Mouse (Mus musculus): ENCODE measurements around the gene Ptges3. TPM values are rescaled to one million over a fixed set of nuclear protein-coding genes. Genes with fewer than 3 reads are reported as not detected.
A peak's percentile ranks its signal among the peaks of the same experiment; 100 is the strongest.

The Ptges3 gene
- polyA plus RNA-seq, 1 experiment, result 72.0 TPM

DNA sequence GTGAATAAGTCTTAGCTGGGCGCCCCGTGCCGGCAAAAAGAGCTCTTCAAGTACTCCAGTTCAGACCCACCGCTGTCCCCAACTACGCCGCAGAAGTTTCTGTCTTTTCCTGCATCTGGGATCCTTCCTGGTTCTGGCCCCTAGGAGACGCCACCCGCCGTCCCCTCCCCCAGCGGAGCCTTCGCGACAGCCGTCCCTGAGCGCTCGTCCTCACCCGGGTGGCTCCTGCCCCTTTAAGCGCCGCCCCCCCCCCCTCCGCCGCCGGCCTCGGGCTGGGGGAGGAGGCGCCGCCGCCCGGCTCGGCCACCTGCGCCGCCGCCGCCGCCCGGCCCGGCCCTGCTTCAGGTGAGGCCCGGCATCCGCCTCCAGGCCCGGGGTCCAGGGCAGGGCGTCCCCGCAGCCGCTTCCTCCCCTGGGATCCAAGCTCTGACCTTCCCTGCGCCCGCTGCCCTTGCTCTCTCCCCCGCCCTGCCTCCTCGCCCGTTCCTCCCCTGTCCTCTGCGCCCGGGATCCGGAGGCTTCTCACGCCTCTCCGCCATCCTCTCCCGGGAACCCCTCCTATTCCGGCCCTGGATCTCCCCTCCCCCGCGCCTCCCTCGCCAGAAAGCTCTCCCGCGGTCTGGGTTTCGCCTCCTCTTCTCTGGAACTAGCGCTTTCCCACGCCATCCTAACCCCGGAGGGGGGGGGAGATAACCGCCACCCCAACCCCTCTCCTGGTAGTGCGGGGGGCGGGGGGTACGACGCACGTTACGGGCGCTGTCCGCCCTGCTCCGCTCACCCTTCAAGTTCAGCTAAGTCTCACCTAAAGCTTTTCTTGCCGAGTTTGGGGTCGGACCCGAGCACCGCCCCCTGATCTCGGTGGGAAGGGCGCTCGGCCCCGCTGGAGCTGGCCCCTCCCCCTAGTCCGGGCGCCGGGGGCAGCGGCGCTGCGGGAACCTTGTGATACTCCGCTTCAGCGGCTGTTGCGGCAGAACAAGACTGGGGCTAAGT lies 34.0 kb downstream of the Ptges3 start:
- DNase-seq (ENCODE audit: low spot score), result peak; percentile 73

DNA sequence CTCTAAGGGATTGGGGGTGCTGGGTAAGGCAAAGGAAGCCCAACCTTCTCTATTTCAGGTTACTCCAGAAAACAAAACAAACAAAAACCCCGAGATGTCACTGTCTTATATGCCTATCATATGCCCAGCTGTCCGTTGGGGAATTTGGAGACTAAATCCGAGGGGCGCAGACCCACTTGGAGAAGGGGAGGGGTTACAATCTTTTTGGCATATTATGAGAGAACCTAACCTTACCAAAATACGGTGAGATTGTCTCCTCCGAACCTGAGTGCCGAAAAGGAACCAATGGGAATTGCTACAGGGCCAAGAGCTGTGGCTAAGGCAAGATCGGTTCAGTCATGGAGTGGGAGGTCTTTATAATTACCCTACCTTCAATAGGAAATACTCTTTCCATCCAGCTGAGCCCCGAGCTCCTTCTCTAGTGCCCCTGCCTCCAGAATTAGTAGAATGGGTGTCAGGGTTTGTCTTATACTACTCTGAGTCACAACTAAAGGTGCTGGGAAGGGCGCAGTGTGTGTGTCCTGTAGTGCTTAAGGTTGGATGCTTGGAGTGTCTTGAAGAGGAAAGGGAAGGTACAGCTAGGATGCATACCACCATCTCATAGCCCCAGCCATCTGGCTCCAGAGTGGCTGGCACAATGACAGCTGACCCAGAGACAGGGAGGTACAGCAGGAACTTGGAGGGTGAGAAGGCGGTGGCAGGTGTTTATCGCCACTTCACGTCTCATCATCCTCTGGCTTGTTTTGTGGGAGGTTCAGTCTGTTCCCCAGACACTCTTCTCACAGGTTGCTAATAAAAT lies 34.9 kb downstream of the Ptges3 start:
- no peak for DNase-seq (ENCODE audit: low spot score)

DNA sequence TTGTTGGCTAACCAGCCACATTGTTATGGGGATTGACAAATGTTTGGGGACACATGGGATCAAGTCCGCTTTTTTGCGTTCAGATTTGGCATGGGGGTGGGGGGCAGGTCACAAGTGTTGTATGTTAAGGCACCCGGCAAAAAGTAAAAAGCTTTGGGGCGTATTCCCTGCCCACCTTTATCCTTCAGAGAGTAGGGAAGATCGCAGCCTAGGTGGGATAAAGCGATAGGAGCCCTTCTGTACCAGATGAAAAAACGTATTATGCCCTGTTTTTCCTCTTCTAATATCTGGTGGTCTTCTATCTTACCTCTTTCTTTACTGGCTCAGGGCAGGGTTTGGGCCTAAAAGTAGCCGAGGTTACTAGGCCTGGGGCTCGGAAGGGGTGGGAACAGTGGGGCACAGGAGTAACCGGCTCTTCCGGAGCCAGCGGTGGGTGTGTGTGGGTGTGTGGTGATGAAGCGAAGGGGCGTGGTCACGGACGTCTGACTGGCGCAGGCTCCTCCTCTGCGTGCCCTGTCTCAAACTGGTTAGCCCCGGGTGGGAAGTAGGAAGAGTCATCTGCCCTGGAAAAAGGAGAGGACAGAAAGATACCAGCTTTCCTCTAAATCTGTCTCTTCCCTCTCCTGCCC lies 35.7 kb downstream of the Ptges3 start:
- peak; percentile 57 for DNase-seq (ENCODE audit: low spot score)

DNA sequence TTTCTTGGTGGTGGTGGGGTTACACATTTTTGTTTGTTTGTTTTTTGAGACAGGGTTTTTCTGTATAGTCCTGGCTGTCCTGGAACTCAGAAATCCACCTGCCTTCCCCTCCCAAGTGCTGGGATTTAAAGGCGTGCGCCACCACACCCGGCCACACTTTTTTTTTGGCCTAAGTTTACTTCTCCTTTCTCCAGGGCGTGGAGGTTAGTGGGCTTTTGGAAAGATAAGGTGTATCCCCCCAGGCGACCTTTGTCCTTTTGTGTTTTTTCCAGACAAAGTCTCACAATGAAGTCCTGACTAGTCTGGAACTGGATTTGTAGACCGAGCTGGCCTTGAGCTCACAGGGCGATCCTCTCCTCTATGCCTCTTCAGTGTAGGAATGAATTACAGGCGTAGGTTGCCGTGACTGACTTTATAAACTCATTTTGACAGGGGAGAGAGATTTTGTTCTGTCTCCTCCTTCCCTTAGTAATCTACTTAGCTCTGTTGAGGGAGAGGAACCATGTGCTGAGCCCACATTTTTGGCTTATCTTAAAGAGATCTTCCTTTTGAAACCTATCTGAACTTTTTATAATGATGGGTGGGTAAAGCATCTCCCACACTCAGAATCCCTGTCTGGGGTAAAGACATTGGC lies 36.4 kb downstream of the Ptges3 start:
- no peak for DNase-seq (ENCODE audit: low spot score)

DNA sequence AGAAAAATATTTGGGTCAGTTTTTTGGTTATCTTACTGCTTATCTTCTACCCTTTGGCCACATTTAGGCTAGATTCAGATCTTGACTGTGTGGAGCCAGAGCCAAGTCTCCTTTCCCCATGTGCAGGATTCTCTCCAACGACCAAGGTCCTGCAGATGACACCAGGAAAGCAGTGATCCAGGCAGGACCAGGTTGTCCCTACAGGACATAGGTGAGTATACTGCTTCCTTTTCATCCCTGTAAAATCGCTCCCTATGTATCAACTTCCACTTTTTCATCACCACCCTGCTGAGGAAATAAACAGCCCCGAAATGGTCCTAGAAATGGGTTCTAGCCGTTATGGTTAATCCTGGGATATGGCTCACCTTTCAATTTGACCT lies 37.5 kb downstream of the Ptges3 start:
- DNase-seq (ENCODE audit: low spot score), result no peak

DNA sequence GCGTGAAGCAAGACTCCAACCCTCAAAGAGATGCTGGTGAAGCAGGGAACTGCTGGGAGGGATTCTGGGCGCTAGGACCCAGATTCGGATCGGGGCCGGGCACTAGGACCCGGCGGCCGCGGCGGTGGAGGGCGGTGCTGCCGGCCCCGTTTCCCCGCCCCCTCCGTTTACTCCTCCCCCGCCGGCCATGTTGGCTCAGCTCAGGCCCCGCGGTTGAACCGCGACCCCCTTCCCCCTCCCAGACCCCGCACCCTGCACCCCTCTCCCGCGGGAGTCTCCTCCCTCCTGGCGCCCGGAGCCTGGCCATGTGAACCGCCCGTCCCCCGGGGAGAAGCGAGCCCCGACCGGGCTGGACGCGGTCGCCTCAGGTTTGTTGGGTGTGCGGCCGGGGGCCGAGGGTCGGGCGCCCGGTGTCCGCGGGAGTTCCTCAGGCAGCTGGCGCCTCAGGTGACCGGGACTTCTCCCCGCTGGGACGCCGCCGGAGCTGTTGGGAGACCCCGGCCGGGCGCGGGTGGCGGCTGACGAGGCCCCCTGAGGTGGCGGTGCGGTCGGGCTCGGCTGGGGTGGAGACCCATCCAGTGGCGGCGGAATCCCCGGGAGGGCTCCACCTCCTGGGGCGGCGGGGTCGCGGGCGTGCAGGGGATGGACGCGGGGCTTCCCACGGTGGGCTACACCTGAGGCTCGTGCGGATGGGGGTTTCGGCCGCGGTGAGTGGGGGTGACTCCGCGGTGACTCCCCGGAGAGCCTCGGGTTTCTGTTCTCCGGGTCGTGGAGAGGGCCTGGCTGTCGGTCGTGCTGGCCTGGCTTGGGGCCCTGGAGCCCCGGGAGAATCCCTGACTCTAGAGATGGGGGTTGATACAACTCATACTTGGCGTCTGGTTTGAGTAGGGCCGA lies 38.2 kb downstream of the Ptges3 start:
- peak; percentile 65 for DNase-seq (ENCODE audit: low spot score)

DNA sequence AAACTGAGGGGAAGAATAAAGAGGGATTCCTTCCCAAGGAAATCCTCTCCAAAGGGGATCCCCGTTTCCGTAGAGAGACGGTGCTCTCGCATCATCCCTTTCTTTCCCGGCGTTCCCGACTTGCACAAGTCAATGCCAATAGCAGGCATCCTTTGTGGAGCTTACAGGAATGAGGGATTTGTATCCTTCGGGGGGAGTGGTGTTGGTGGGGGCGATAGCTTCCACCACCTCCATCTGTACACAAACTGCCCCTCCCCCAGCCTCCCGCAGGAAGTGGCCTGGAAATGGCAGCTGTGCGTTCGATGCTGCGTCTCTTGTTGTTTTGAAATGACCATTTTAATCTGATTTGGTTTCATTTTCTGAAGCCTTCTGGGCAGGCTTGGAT lies 38.8 kb downstream of the Ptges3 start:
- no peak for DNase-seq (ENCODE audit: low spot score)

DNA sequence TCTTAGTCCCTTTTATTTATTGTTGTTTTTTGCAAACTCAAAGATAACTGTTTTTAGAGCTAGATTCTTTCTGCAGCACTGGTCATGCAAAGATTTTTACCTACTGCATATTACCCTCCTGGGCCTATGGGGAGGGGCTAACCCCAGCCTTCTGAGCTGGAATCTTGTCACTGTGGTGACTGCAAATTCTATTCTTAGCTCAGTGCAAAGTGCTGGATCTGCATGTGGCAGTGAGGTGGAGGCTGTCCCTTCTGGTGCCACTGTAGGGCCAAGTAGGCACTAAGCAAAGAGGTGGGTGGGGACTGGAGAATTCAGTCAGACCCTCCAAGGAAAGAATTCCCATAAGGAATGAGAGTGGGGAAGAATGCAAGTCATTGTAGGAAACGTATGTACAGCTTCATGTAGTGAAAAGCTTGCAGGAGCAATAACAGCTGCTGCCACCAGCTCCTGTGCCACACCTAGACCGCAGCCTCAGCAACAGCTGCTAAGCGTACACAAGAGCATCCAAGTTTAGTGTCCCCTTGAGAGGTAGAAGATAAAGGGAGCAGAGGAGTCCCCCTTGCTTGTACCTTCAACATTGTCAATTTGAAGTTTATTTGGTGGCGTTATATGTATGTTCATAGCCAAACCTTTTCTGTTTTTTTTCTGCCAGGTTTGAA lies 51.5 kb downstream of the Ptges3 start:
- DNase-seq (ENCODE audit: low spot score), result no peak

DNA sequence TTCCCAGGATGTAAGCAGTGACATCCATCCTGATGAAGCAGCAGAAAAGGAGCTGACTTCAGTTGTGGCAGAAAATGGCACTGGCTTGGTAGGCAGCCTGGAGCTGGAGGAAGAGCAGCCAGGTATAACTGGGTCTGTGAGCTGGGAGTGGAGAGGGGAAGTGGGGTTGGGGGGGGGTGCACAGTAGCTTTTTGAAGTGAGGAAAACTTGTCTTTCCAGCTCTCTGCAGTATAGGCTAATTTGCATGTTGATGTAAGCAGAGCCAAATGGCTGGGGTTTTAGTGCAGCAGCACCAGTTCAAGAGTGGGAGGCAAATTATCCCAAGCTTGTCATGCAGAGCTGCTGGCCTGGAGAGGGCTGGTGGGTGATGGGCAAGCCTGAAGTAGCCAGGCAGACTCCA lies 52.5 kb downstream of the Ptges3 start:
- DNase-seq (ENCODE audit: low spot score), result no peak

DNA sequence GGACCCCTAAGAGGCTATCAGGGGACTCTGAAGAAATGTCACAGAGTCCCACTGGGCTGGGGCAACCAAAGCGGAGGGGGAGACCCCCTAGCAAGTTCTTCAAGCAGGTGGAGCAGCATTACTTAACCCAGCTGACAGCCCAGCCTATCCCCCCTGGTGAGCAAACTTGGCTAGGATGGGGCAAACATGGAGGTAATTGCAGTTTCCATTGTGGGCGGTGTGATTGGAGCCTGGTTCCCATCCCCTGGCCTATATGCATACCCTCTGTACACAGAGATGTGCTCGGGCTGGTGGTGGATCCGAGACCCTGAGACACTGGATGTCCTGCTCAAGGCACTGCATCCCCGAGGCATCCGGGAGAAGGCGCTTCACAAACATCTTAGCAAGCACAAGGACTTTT lies 65.1 kb downstream of the Ptges3 start:
- DNase-seq (ENCODE audit: low spot score), result no peak

DNA sequence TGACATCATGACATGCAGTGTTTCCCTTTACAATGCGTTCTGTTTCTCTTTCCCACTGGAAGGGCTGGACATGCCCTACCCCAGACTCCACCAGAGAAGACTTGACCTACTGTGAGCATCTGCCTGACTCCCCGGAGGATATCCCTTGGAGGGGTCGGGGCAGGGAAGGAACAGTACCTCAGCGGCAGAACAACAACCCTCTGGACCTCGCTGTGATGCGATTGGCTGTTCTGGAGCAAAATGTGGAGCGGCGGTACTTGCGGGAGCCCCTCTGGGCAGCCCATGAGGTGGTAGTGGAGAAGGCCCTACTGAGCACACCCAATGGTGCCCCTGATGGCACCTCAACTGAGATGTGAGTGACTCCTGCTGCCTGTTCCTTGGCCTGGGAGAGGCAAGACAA lies 66.1 kb downstream of the Ptges3 start:
- no peak for DNase-seq (ENCODE audit: low spot score)

DNA sequence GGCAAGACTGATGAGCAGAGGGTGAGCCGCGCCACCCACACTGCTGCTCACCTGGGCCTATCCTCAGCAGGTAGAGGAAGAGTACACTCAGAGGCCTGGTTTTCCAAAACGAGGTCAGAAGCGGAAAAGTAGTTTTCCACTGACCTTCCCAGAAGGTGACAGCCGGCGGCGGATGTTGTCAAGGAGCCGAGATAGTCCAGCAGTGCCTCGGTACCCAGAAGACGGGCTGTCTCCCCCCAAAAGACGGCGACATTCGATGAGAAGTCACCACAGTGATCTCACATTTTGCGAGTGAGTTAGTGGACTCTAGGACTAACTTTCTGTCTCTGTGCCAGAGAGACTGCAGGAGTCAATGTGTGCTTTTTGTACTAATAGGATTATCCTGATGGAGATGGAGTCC lies 67.2 kb downstream of the Ptges3 start:
- DNase-seq (ENCODE audit: low spot score), result no peak

Other genes starting within 250 kb of the Ptges3 start
- gene Rdh19, start 209.0 kb upstream of the Ptges3 start, polyA plus RNA-seq (2012; rRNA removed), result not detected in 2 replicates
- not detected in 2 replicates for gene Rdh16f2, start 192.5 kb upstream of the Ptges3 start, polyA plus RNA-seq (2012; rRNA removed)
- 0.10 TPM in 1 of 2 replicates, not detected in the other for gene Rdh7, start 170.1 kb upstream of the Ptges3 start, polyA plus RNA-seq (2012; rRNA removed)
- 0.07 and 0.24 TPM in 2 replicates for gene Sdr9c7, start 160.4 kb upstream of the Ptges3 start, polyA plus RNA-seq (2012; rRNA removed)
- 0.10 and 0.21 TPM in 2 replicates for gene Hsd17b6, start 51.3 kb upstream of the Ptges3 start, polyA plus RNA-seq (2012; rRNA removed)
- 6.5 and 9.6 TPM in 2 replicates for gene Prim1, start 43.8 kb upstream of the Ptges3 start, polyA plus RNA-seq (2012; rRNA removed)
- gene Naca, start 23.4 kb upstream of the Ptges3 start, polyA plus RNA-seq (2012; rRNA removed), result 331 and 455 TPM in 2 replicates
- gene Atp5b, start 24.3 kb downstream of the Ptges3 start, polyA plus RNA-seq (2012; rRNA removed), result 1,011 and 1,131 TPM in 2 replicates
- 29.1 and 31.5 TPM in 2 replicates for gene Baz2a, start 32.6 kb downstream of the Ptges3 start, polyA plus RNA-seq (2012; rRNA removed)
- gene Rbms2, start 121.3 kb downstream of the Ptges3 start, polyA plus RNA-seq (2012; rRNA removed), result 88.2 and 97.5 TPM in 2 replicates
- 1.5 TPM in 2 replicates for gene Gls2, start 135.5 kb downstream of the Ptges3 start, polyA plus RNA-seq (2012; rRNA removed)
- 12.1 and 14.4 TPM in 2 replicates for gene Spryd4, start 152.9 kb downstream of the Ptges3 start, polyA plus RNA-seq (2012; rRNA removed)
- not detected in 2 replicates for gene Mip, start 166.9 kb downstream of the Ptges3 start, polyA plus RNA-seq (2012; rRNA removed)
- 6.4 and 6.7 TPM in 2 replicates for gene Timeless, start 173.1 kb downstream of the Ptges3 start, polyA plus RNA-seq (2012; rRNA removed)
- 0.03 TPM in 1 of 2 replicates, not detected in the other for gene Apon, start 195.1 kb downstream of the Ptges3 start, polyA plus RNA-seq (2012; rRNA removed)
- 0.25 TPM in 2 replicates for gene Apof, start 209.7 kb downstream of the Ptges3 start, polyA plus RNA-seq (2012; rRNA removed)
- gene Stat2, start 211.6 kb downstream of the Ptges3 start, polyA plus RNA-seq (2012; rRNA removed), result 33.0 and 39.1 TPM in 2 replicates
- gene Il23a, start 239.8 kb downstream of the Ptges3 start, polyA plus RNA-seq (2012; rRNA removed), result 0.12 TPM in 1 of 2 replicates, not detected in the other
- gene Pan2, start 244.4 kb downstream of the Ptges3 start, polyA plus RNA-seq (2012; rRNA removed), result 27.9 and 31.7 TPM in 2 replicates

Data from urinary bladder, adult 2 months (tissue).